Mouse (Mus musculus) embryo, embryonic 9.5 days (tissue): ENCODE data around the gene Cilp.
"Not testable (repeated sequence)": the region's sequence is repeated elsewhere in the genome, so short reads cannot be mapped to it uniquely, and the experiment has no call there.

Source experiments
- DNase-seq: peaks from one replicate; pipeline ENCODE4 v3.0.0-alpha.2; 2017; ENCODE audit errors: extremely low spot score

Gene Cilp

GRCm38 (mm10) chr9:65248377-65248690 is 16.6 kb upstream of the Cilp start:
- no peak for DNase-seq

- DNase-seq: no peak
These were observed 13.0 kb upstream of the Cilp start for GRCm38 (mm10) chr9:65252026-65252425.

GRCm38 (mm10) chr9:65255906-65256600 is 8.9 kb upstream of the Cilp start:
- DNase-seq: no peak

- no peak for DNase-seq
These were observed 7.6 kb upstream of the Cilp start for GRCm38 (mm10) chr9:65257218-65257910.

GRCm38 (mm10) chr9:65259366-65259765 is 5.6 kb upstream of the Cilp start:
- DNase-seq: no peak

- DNase-seq: no peak
These were observed 3.3 kb upstream of the Cilp start for GRCm38 (mm10) chr9:65261591-65262230.

GRCm38 (mm10) chr9:65262641-65263120 is 2.3 kb upstream of the Cilp start:
- no peak for DNase-seq

GRCm38 (mm10) chr9:65267742-65268515 is 2.9 kb downstream of the Cilp start:
- no peak for DNase-seq

GRCm38 (mm10) chr9:65273048-65273809 is 8.2 kb downstream of the Cilp start:
- DNase-seq: no peak

- DNase-seq: no peak
These were observed 8.9 kb downstream of the Cilp start for GRCm38 (mm10) chr9:65273873-65274272.

- DNase-seq: not testable (repeated sequence)
These were observed 9.9 kb downstream of the Cilp start for GRCm38 (mm10) chr9:65274851-65275250.

- no peak for DNase-seq
These were observed 11.0 kb downstream of the Cilp start for GRCm38 (mm10) chr9:65275810-65276530.

- DNase-seq: no peak
These were observed 16.7 kb downstream of the Cilp start for GRCm38 (mm10) chr9:65281536-65282151.

- DNase-seq: peak; percentile 64
These were observed 18.3 kb downstream of the Cilp start for GRCm38 (mm10) chr9:65283301-65283700.

- DNase-seq: not testable (repeated sequence)
These were observed 23.3 kb downstream of the Cilp start for GRCm38 (mm10) chr9:65288252-65288651.

GRCm38 (mm10) chr9:65289988-65290387 is 25.0 kb downstream of the Cilp start:
- DNase-seq: no peak

- no peak for DNase-seq
These were observed 27.4 kb downstream of the Cilp start for GRCm38 (mm10) chr9:65292421-65292820.

- peak; percentile 12 for DNase-seq
These were observed 28.1 kb downstream of the Cilp start for GRCm38 (mm10) chr9:65293119-65293518.

- no peak for DNase-seq
These were observed 28.6 kb downstream of the Cilp start for GRCm38 (mm10) chr9:65293580-65293972.
